Mouse (Mus musculus) left cerebral cortex, postnatal 4 days (tissue): ENCODE measurements around the gene Dock4. TPM values are rescaled to one million over a fixed set of nuclear protein-coding genes. Genes with fewer than 3 reads are reported as not detected.
A peak's percentile ranks its signal among the peaks of the same experiment; 100 is the strongest.

ENCODE experiments used
- DNase-seq: peaks from one replicate; pipeline ENCODE4 v3.0.0-alpha.2; 2022
- intact Hi-C: fragments of 180-260 bp; cut with DNase I; formaldehyde crosslinking; loops from one replicate; pipeline ENCODE4 v1.15.1; 2025
- total RNA-seq, 2 experiments: library from RNA; stranded (reverse); gene quantifications; 2 replicates each; pipeline ENCODE4 v1.2.3; 2021

Gene Dock4
- total RNA-seq, 2 experiments from 2014 or later: 61.4 to 62.9 TPM

- intact Hi-C loops: no loop called here
- no peak for DNase-seq
Measured at GRCm38 (mm10) chr12:40714288-40714687, 268.5 kb downstream of the Dock4 start.

GRCm38 (mm10) chr12:40715174-40715573 is 269.4 kb downstream of the Dock4 start:
- intact Hi-C loops: no loop called here
- DNase-seq: no peak

DNA sequence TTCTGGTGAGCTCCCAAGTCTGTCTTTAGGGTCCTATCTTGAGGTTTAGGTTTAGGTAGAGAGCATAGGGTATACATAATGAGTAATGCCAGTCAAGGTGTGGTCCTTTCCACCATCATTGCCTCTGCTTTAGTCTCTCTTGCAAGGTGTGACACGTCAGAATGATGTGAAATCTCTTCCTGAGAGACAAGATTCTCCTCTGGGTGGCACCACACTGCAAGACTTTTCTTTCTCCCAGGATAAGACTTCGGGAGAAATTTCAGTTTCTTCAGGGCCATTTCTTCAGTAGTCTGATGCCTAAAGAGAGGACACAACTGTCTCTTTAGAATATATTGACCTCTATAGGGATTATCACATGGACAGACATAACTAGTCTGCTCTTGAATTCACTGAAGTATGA is 282.6 kb downstream of the Dock4 start:
- no peak for DNase-seq
- intact Hi-C loops: no loop called here

DNA sequence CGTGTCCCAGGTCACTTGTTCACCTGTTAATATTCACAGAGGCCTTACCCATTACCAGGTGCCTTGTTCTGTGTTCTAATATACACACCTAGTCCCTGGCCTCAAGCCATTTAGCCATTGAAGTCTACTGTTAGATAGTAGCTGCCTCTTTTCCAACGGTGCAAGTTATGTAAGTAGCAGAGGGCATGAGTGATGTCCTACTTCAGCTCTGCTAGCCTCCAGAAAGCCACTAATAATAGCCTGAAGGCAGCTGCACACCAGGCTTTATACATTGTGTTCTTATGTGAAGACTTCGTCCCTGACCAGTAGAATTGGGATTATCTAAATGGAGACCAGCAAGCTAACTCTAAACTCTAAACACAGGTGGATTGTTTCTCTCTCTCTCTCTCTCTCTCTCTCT is 285.0 kb downstream of the Dock4 start:
- intact Hi-C loops: no loop called here
- DNase-seq: no peak

- intact Hi-C loops: no loop called here
- DNase-seq: no peak
Measured at GRCm38 (mm10) chr12:40745501-40745900, 299.7 kb downstream of the Dock4 start.

- intact Hi-C loops: no loop called here
- no peak for DNase-seq
Measured at GRCm38 (mm10) chr12:40746081-40746480, 300.3 kb downstream of the Dock4 start.

GRCm38 (mm10) chr12:40759281-40759680 is 313.5 kb downstream of the Dock4 start:
- no peak for DNase-seq
- intact Hi-C loops: no loop called here

GRCm38 (mm10) chr12:40767258-40767816 is 321.6 kb downstream of the Dock4 start:
- no peak for DNase-seq
- intact Hi-C loops: no loop called here

DNA sequence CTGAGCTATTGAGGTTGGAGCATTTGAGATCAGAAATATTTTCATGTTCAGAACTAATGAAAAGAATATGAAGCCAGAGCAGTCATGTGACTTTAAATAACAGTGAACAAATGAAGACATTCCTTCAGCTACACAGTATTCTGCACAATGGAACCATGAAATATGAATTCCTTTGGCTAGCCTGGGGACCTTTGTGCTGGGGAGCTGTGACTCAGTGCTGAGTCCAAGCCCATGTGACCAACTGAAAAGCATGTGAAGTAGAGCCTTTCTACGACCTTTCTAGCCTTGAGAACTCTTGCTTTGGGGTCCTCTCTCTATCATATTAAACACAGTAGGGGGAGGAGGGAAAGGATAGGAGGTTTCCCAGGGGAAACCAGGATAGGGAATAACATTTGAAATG is 327.3 kb downstream of the Dock4 start:
- intact Hi-C loops: no loop called here
- no peak for DNase-seq

GRCm38 (mm10) chr12:40781554-40781953 is 335.8 kb downstream of the Dock4 start:
- DNase-seq: no peak
- intact Hi-C loops: no loop called here

DNA sequence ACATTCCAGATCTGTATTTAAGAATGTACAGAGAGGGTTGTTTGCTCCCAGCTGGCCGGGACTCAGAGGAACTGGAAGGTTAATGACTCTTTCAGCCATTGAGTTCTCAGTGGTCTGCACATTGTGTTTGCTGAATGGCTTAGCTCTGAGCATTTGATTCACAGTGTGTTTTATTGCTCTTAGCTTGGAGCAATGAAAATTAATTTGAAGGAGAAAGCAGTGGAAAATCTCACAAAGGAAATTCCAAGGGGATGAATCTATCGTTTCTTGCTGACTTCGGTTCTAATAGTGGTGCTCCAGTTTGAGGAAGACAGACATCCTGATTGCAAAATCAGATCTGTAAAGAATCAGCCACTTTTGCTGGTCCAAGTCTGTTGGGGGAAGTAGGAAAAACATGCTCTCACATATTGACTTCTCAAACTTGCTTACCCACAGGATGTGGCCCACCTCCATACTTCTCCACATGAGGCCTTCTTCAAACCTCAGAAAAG is 342.9 kb downstream of the Dock4 start:
- no peak for DNase-seq
- intact Hi-C loops: no loop called here

GRCm38 (mm10) chr12:40789379-40790361 is 343.9 kb downstream of the Dock4 start:
- no peak for DNase-seq
- intact Hi-C loops: no loop called here

DNA sequence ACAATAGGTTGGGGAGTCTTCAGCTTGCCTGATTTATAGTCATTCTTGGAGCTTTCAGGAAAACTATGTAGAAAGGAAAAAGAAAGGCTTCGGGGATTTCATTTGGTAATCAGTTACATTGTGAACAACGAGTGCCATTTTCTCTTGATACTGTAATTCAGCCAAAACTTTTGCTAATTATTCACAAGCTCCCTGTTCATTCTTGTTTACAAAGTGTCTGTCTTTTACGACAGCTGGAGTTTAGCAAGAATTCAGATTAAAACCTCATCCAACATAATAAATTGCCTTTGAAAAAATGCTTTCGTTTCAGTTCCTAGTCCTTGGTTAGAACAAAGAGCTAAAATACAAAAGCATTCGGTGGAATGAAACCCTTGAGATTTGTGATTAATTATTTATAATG is 345.5 kb downstream of the Dock4 start:
- no peak for DNase-seq
- intact Hi-C loops: no loop called here

GRCm38 (mm10) chr12:40792184-40792650 is 346.5 kb downstream of the Dock4 start:
- DNase-seq: peak; percentile 4

GRCm38 (mm10) chr12:40794066-40794465 is 348.3 kb downstream of the Dock4 start:
- no peak for DNase-seq

More at GRCm38 (mm10) chr12:40792184-40792650, 346.5 kb downstream of the Dock4 start:
- intact Hi-C loops: no loop called here

DNA sequence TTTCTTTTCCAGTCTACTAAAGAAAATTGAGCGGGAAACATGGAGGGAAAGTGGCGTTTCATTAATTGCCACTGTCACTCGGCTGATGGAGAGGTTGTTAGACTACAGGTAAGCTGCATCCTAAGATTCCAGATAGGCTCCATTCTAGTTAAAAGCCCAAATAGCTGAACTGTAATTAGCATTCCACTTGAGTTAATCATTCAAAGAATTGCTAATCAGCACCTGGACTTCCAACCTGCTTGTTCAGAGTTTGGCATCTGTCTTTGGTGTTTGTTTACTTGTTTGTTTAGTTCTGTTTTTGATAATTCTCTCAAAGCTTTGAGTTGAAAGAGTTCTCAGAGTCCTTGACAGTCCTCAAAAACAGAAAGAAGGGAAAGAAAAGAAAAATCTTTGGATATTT is 349.0 kb downstream of the Dock4 start:
- no peak for DNase-seq

More at GRCm38 (mm10) chr12:40794066-40794465, 348.3 kb downstream of the Dock4 start:
- intact Hi-C loops: no loop called here

DNA sequence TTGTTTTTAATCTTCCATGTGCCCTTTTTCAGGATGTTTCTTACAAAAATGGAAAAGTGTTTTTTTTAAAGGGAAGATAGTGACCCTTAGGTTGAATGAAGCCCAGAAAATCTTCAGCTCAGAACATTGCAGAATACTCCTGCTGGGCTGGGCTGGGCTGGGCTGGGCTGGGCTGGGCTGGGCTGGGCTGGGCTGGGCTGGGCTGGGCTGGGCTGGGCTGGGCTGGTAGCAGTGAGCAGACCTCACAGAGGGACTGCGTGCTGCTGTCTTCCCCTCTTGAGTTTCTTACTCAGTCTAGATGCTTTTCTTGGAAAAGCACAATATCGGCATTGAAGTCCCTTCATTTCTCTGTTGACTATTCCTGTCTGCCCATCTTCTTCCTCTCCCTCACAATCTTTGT is 350.0 kb downstream of the Dock4 start:
- intact Hi-C loops: no loop called here

More for the DNA sequence above, 349.0 kb downstream of the Dock4 start:
- intact Hi-C loops: no loop called here

GRCm38 (mm10) chr12:40796813-40797491 is 351.2 kb downstream of the Dock4 start:
- no peak for DNase-seq
- intact Hi-C loops: no loop called here

More for the DNA sequence above, 350.0 kb downstream of the Dock4 start:
- no peak for DNase-seq

DNA sequence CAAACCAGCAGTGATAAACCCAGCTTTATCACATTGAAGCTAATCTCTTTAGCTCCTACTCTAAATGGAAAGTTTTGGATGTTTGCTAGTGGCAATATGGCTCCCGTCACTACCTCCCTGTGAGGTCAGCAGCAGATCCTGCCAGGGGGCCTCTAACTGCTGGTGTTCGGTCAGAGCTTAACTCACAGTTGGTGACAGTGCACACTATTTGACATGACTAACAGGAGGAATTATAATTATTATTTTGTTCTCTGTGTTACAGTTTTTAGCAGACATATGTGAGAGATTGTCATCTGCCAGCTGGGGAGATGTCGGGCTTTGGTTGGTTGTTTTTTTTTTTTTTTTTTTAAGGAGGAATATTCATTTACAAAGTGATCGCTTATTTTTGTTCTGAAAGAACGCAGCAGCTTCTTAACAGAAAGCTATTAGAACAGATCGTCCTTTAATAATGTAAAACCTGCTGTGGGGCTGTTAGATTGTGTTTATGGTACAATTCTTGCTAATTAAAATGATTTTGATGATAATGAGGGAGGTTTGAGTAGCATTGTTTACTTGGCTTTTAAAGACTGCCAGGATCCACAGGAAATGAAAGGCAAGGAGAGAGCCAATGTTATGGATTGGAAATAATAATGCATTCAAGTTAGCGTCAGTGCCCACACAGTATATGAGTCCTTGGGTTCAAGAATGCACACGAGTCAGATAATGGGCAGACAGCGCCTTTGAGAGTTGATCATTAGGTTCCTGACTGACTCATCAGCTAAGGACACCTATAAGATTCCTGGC is 352.0 kb downstream of the Dock4 start:
- intact Hi-C loops: no loop called here
- no peak for DNase-seq

DNA sequence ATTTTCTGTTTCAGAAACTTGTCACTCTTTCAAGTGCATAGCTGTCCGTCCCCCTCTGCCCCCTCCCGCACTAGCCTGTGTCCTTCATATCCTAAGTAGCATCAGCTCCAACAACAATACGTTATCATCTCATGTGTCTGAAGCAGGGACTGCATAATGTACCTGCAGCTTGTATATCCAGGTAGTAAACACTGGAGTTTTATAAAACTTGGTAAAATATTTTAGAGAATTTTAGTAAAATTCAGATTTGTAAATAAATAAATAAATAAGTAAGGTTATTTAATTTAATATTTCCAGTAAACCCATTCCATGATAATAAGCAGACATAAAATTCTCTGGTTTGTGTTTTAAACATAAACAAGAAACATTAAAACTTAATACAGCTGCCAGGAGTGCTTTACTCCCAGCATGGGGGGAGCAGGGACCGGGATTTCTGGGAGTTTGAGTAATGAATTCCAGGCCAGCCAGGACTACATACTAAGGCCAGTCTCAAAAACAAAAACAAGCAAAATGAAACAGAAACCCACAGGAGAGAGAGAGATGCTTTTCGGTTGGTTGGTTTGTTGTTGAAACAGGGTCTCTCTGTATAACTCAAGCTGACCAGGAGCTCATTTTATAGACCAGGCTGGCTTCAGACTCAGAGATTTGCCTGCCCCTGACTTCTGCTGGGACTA is 352.7 kb downstream of the Dock4 start:
- no peak for DNase-seq
- intact Hi-C loops: no loop called here
